Mouse (Mus musculus) layer of hippocampus, postnatal 25 days (tissue): ENCODE measurements around the gene Sh2d6. TPM values are rescaled to one million over a fixed set of nuclear protein-coding genes. Genes with fewer than 3 reads are reported as not detected.
"Not testable (repeated sequence)": the region's sequence is repeated elsewhere in the genome, so short reads cannot be mapped to it uniquely, and the experiment has no call there.

Experiments used
- DNase-seq, 2 experiments: peaks; one replicate each; pipeline ENCODE4 v3.0.0; 2022; ENCODE audit warnings: mixed read lengths in 2 of 2, low spot score in 1 of 2; ENCODE audit errors: extremely low spot score in 1 of 2
- total RNA-seq, 2 experiments: library from RNA; stranded (reverse); gene quantifications; 2 replicates each; pipeline ENCODE4 v1.2.3; 2021

Sh2d6 gene
- total RNA-seq, 2 experiments from 2014 or later: 0.62 to 1.3 TPM

GRCm38 (mm10) chr6:72508596-72508995 lies 12.9 kb downstream of the Sh2d6 start:
- DNase-seq: no peak

DNA sequence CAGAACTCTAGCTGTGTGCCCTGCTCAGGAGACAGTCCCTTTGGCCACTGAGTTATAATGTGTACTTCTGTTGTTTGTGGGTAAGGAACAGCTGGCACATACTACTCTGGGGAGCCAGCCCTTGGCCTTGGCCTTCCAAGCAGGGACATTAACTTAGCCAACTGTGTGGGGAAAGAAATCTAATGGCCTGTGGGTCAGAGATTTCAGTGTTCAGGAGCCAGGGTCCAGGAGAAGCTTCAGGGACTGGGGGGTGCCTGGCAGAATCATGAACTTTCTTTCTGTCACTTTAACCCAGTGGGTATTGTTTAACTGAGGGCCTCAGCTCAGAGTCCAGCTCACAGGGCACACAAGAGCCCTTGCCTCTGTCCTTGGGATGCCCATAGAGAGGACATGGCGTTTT lies 15.4 kb downstream of the Sh2d6 start:
- DNase-seq: no peak

DNA sequence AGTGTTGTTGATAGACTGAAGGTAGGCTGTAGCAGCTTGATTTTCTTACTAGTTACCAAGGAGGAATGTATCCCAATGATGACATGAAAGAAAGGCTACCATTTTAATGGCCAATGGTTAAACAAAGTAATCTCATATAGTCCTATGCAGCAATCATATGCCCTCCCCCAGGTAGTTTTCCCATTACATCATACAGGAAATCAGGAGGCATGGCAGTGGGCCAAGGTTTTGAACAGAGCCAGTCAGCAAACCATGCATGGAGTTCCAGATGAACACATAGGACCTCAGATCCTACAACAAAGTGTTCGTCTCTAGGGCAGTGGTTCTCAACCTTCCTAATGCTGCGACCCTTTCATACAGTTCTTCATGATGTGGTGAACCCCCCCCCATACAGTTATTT lies 17.6 kb downstream of the Sh2d6 start:
- no peak for DNase-seq

- no peak for DNase-seq
These were observed 18.2 kb downstream of the Sh2d6 start for GRCm38 (mm10) chr6:72503309-72503708.

GRCm38 (mm10) chr6:72498950-72499349 lies 22.6 kb downstream of the Sh2d6 start:
- DNase-seq: no peak

DNA sequence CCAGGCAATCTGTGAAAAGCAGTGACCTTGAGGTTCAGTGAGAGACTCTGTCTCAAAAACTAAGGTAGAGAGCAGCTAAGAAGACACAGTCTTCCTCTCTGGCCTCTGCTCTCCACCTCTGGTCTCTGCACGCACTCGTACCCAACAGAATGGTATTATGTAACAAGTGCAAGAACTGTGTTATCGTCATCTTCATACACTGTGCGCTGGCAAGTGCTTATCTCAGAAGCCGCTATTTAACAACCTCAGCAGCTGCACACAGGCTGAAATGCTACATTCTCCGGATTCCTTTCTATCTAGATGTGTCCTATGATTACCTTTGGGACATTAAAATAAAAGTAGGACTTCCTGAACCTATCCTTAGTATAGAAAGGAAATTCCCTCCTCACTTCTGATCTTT lies 28.6 kb downstream of the Sh2d6 start:
- no peak for DNase-seq

DNA sequence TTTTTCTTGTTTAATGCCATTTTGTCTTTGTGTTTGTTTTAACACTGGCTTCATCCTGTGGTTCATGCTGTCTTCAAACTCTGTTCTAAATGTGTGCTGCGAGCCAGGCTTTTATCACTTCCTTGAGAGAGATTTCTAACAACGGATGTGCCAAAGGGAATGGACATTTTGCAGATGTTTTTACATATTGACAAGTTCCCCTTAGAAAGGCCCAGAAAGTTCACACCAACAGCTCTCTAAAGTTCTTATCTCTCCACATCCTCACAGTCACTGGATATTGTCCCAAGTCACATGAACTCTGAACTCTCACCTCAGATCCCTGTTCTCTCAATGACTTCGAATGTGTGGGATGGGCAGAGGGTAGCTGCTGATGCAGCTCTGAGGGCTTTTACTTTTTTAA lies 30.4 kb downstream of the Sh2d6 start:
- DNase-seq: no peak

GRCm38 (mm10) chr6:72489534-72489933 lies 32.0 kb downstream of the Sh2d6 start:
- DNase-seq: no peak

DNA sequence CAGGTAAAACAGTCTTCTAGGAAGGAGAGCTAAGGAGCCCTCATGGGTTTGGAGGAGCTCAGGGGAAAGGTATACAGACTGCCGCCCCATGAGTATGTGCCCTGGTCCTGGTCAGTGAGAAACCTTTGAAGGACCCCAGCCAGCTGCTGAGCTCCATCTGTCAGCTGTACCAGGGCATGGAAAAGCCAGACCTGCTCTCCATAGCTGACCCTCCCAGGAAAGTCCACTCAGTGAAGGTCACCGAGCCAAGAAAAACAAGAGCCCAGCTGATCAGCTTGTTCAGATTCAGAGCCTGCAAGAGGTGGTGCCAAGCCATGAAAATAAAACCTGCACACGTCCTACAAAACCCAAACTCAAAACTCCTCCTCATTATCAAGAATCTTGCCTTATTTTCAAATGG lies 32.7 kb downstream of the Sh2d6 start:
- no peak for DNase-seq

GRCm38 (mm10) chr6:72487282-72487681 lies 34.2 kb downstream of the Sh2d6 start:
- no peak for DNase-seq

GRCm38 (mm10) chr6:72486307-72486706 lies 35.2 kb downstream of the Sh2d6 start:
- DNase-seq: no peak

DNA sequence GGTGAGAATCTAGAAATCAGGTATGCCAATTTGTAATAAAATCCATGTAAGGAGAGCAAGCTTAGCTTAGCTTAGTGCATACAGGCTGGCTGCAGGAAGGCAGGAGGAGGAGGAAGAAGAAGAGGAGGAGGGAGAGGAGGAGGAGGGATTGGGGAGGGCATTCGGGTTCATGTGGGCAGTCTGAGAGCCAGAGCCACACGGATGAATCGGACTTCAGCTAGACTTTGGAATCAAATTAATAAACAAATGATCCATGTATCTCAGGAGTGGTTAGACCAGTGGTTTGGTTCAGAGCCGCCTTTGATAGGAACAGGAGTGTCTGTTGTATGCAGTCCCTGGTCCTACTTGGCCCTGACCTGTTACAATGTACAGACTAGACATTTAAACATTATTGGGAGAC lies 36.6 kb downstream of the Sh2d6 start:
- no peak for DNase-seq

DNA sequence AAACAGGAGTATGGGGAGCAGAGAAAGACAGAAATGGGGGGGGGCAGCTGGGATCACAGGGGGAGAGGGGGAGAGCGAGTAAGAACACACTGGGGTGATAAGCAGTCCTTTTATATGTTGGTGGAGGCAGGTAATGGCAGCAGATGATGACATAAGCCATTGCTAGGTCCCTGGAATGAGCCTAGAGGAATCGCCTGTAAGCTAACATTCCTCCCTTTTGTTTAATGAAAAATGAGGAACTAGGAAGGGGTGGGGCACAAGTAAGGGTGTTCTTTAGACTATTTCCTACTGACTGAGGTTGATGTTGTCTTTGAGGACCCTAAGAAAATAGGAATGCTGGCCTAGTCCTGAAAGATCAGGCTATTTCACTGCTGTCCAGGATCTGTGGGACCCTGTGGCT lies 39.4 kb downstream of the Sh2d6 start:
- no peak for DNase-seq

DNA sequence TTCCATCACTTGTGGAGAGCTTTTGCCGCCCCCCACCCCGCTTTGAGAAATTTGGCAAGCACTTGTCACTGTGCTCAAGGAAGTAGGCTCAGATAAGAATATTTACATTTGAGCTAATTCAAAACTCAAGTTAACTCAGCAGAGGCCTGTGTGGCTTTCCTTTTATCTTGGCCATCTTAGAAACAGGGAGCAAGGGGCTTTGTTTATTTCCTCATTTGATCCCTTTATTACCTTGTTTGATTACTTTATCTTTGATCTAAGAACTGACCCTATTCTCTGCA lies 41.1 kb downstream of the Sh2d6 start:
- no peak for DNase-seq

GRCm38 (mm10) chr6:72479645-72480421 lies 41.7 kb downstream of the Sh2d6 start:
- no peak for DNase-seq

- DNase-seq: not testable (repeated sequence)
These were observed 42.8 kb downstream of the Sh2d6 start for GRCm38 (mm10) chr6:72478691-72479090.

DNA sequence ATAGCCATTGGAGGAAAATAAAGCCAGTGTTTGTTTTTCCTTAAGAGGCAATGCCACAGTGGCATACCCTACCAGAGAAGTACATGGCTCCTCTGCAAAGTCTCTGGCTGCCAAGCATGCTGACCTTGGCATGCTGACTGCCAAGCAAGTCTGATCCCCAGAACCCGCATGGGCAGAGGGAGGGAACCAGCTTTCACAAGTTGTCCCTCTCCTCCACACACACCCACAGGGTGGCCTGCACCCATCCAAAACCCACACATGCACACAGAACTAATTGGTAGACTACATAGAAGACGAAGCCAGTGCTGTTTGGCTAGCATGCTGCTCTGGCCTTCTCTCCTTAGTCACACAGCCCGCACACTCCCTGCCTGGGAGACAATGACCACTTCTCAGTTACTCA lies 43.9 kb downstream of the Sh2d6 start:
- DNase-seq: no peak

GRCm38 (mm10) chr6:72476836-72477235 lies 44.7 kb downstream of the Sh2d6 start:
- no peak for DNase-seq

- no peak for DNase-seq
These were observed 46.1 kb downstream of the Sh2d6 start for GRCm38 (mm10) chr6:72475221-72475985.

- DNase-seq: no peak
These were observed 48.1 kb downstream of the Sh2d6 start for GRCm38 (mm10) chr6:72473264-72474041.

- no peak for DNase-seq
These were observed 55.3 kb downstream of the Sh2d6 start for GRCm38 (mm10) chr6:72466171-72466570.
